Mouse (Mus musculus): ENCODE measurements at regions not wholly inside any gene's neighbourhood (a gene's known extent, or its start where the extent isn't known, plus 50 kb on each side); places are given as distances from the start of the nearest gene placed in this dataset.

GRCm38 (mm10) chr13:72023666-72024065 is 60.1 kb upstream of the Irx1 start:
- no peak for DNase-seq (ENCODE audit: low spot score in 2 of 2)

GRCm38 (mm10) chr13:72043930-72044470 is 80.5 kb upstream of the Irx1 start:
- no peak for DNase-seq (ENCODE audit: low spot score in 2 of 2)

- DNase-seq (ENCODE audit: low spot score in 2 of 2), result no peak
These were observed 92.9 kb upstream of the Irx1 start for GRCm38 (mm10) chr13:72056469-72056868.

- no peak for DNase-seq (ENCODE audit: low spot score in 2 of 2)
These were observed 98.1 kb upstream of the Irx1 start for GRCm38 (mm10) chr13:72061659-72062058.

- DNase-seq (ENCODE audit: low spot score in 2 of 2), result no peak
These were observed 99.8 kb upstream of the Irx1 start for GRCm38 (mm10) chr13:72063278-72063761.

GRCm38 (mm10) chr13:72096585-72096984 is 133.1 kb upstream of the Irx1 start:
- no peak for DNase-seq (ENCODE audit: low spot score in 2 of 2)

- DNase-seq (ENCODE audit: low spot score in 2 of 2), result no peak
These were observed 133.7 kb upstream of the Irx1 start for GRCm38 (mm10) chr13:72097268-72097667.

GRCm38 (mm10) chr13:72097811-72098210 is 134.3 kb upstream of the Irx1 start:
- no peak for DNase-seq (ENCODE audit: low spot score in 2 of 2)

- DNase-seq (ENCODE audit: low spot score in 2 of 2), result no peak
These were observed 137.2 kb upstream of the Irx1 start for GRCm38 (mm10) chr13:72100741-72101140.

GRCm38 (mm10) chr13:72108666-72109065 is 145.1 kb upstream of the Irx1 start:
- DNase-seq (ENCODE audit: low spot score in 2 of 2), result no peak

GRCm38 (mm10) chr13:72113942-72114341 is 150.4 kb upstream of the Irx1 start:
- no peak for DNase-seq (ENCODE audit: low spot score in 2 of 2)

GRCm38 (mm10) chr13:72114776-72115663 is 151.5 kb upstream of the Irx1 start:
- no peak for DNase-seq (ENCODE audit: low spot score in 2 of 2)

- DNase-seq (ENCODE audit: low spot score in 2 of 2), result no peak
These were observed 156.9 kb upstream of the Irx1 start for GRCm38 (mm10) chr13:72120467-72120866.

- no peak for DNase-seq (ENCODE audit: low spot score in 2 of 2)
These were observed 157.5 kb upstream of the Irx1 start for GRCm38 (mm10) chr13:72120911-72121553.

- no peak for DNase-seq (ENCODE audit: low spot score in 2 of 2)
These were observed 158.2 kb upstream of the Irx1 start for GRCm38 (mm10) chr13:72121554-72122229.

GRCm38 (mm10) chr13:72122230-72122627 is 158.7 kb upstream of the Irx1 start:
- no peak for DNase-seq (ENCODE audit: low spot score in 2 of 2)

- no peak for DNase-seq (ENCODE audit: low spot score in 2 of 2)
These were observed 164.8 kb upstream of the Irx1 start for GRCm38 (mm10) chr13:72128306-72128705.

- DNase-seq (ENCODE audit: low spot score in 2 of 2), result no peak
These were observed 167.8 kb upstream of the Irx1 start for GRCm38 (mm10) chr13:72131341-72131740.

- DNase-seq (ENCODE audit: low spot score in 2 of 2), result no peak
These were observed 170.7 kb upstream of the Irx1 start for GRCm38 (mm10) chr13:72134101-72134768.

- no peak for DNase-seq (ENCODE audit: low spot score in 2 of 2)
These were observed 202.7 kb upstream of the Irx1 start for GRCm38 (mm10) chr13:72166225-72166624.

GRCm38 (mm10) chr13:72167434-72167833 is 203.9 kb upstream of the Irx1 start:
- no peak for DNase-seq (ENCODE audit: low spot score in 2 of 2)

- DNase-seq (ENCODE audit: low spot score in 2 of 2), result no peak
These were observed 220.1 kb upstream of the Irx1 start for GRCm38 (mm10) chr13:72183636-72184035.
